19 mouse cellular contexts compared by ENCODE assay signal in the genomic region with DNA sequence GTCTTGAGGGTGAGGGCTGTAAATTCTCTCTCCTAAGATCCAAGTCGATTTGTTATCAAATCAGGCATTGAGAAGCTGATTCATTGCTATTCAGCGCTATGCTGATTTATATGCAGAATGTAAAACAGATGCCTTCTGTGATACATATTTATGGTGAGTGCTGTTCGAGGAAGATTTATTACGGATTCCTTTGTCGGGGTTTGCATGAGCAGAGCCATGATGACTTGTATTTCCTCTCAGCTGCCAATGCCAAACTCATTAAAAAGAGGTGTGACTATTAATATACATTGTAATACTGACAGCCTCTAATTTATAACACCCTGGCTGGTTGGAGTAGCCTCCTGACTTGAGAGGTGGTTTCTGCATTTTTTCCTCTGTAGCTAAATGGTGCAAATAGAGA. TPM values are rescaled to one million over a fixed set of nuclear protein-coding genes. Genes with fewer than 3 reads are reported as not detected.
A peak's percentile ranks its signal among the peaks of the same experiment; 100 is the strongest.
DNase-seq lines count a peak whose midpoint lies in the region; ATAC-seq lines count a peak whose summit lies in the region.
"Had no signal": no experiment of that assay in that cellular context is flagged by ENCODE, and none has a peak within 500 bp of the region (broad histone marks: within the 10 kb centered on the region; RNA-seq: fewer than 3 reads in every experiment).

No protein-coding gene starts in this region.

- H3K36me3 ChIP-seq in hindbrain, embryonic 14.5 days (replicated peaks; ENCODE audit: control insufficient read depth, insufficient read depth): no peaks in the 10 kb centered on the region
- no peaks in the 10 kb centered on the region for H3K36me3 ChIP-seq in hindbrain, embryonic 11.5 days (ENCODE audit: control insufficient read depth, insufficient read depth, low read length)
- no peaks in the 10 kb centered on the region for H3K36me3 ChIP-seq in lung, embryonic 15.5 days
- H3K36me3 ChIP-seq in forebrain, embryonic 14.5 days (ENCODE audit: control insufficient read depth, insufficient read depth, low read length): no peaks in the 10 kb centered on the region
- H3K36me3 ChIP-seq: limb, embryonic 13.5 days; liver, embryonic 15.5 days had no signal

- 34% methylated on average over 5 of the region's 5 CpGs for whole genome bisulfite sequencing in hindbrain, embryonic 14.5 days
- 54% methylated on average over 5 of the region's 5 CpGs for WGBS in hindbrain, embryonic 11.5 days
- 26% methylated on average over 5 of the region's 5 CpGs for WGBS in lung, embryonic 15.5 days
- 56% methylated on average over 5 of the region's 5 CpGs for WGBS in forebrain, embryonic 14.5 days

- H3K27me3 ChIP-seq in hindbrain, embryonic 14.5 days (ENCODE audit: control insufficient read depth, insufficient read depth, low read length): no peaks in the 10 kb centered on the region
- H3K27me3 ChIP-seq in hindbrain, embryonic 11.5 days (ENCODE audit: control insufficient read depth, insufficient read depth, low read length): no peaks in the 10 kb centered on the region
- no peaks in the 10 kb centered on the region for H3K27me3 ChIP-seq in lung, embryonic 15.5 days
- no peaks in the 10 kb centered on the region for H3K27me3 ChIP-seq in forebrain, embryonic 14.5 days (replicated peaks; ENCODE audit: control insufficient read depth, insufficient read depth, low read length)
- H3K27me3 ChIP-seq: liver, embryonic 15.5 days had no signal

- peak; percentile 60 for DNase-seq in hindbrain, embryonic 14.5 days (ENCODE audit: low spot score)
- no peak for DNase-seq in hindbrain, embryonic 11.5 days (ENCODE audit: low spot score)
- DNase-seq in lung, postnatal 10 days: no peak
- peak; percentile 78 for DNase-seq in forebrain, embryonic 14.5 days (ENCODE audit: low spot score)
- peak; percentile 54 for DNase-seq in mesoderm, embryonic 11.5 days (ENCODE audit: low read depth, low spot score)
- DNase-seq in adipocyte (ENCODE audit: low spot score): no peak
- DNase-seq: adrenal gland, postnatal 14 days; cerebellum, postnatal 14 days; gastrocnemius, postnatal 25 days; retina, postnatal 1 day; thymus, adult 2 months had no signal

- ATAC-seq in hindbrain, embryonic 14.5 days (ENCODE audit: low FRiP score): no peak; the same call in 1 of the 2 replicates
- no peak for ATAC-seq in hindbrain, embryonic 11.5 days (ENCODE audit: low FRiP score)
- ATAC-seq in lung, embryonic 15.5 days (ENCODE audit: borderline replicate concordance, extremely low read depth, low FRiP score, low TSS enrichment): no peak
- ATAC-seq in forebrain, embryonic 14.5 days: peak; percentile 87; the same call in 1 of the 2 replicates
- ATAC-seq: CD4-positive, CD25-positive, alpha-beta regulatory T cell, adult 4 months; intestine, postnatal 0 days had no signal

- H3K4me3 ChIP-seq in hindbrain, embryonic 14.5 days (replicated peaks; ENCODE audit: low read length): no peak overlapping the region
- no peak overlapping the region for H3K4me3 ChIP-seq in hindbrain, embryonic 11.5 days (ENCODE audit: low read depth, low read length)
- no peak overlapping the region for H3K4me3 ChIP-seq in lung, embryonic 15.5 days
- H3K4me3 ChIP-seq in forebrain, embryonic 14.5 days (ENCODE audit: low read depth, low read length): no peak overlapping the region
- H3K4me3 ChIP-seq: limb, embryonic 13.5 days; liver, embryonic 15.5 days had no signal

- H3K9me3 ChIP-seq in hindbrain, embryonic 14.5 days (ENCODE audit: control insufficient read depth, low read length): no peaks in the 10 kb centered on the region
- no peaks in the 10 kb centered on the region for H3K9me3 ChIP-seq in hindbrain, embryonic 11.5 days (ENCODE audit: control insufficient read depth, low read length)
- no peaks in the 10 kb centered on the region for H3K9me3 ChIP-seq in lung, embryonic 15.5 days
- H3K9me3 ChIP-seq in forebrain, embryonic 14.5 days (replicated peaks; ENCODE audit: control insufficient read depth, low read length): no peaks in the 10 kb centered on the region
- H3K9me3 ChIP-seq: limb, embryonic 13.5 days; liver, embryonic 15.5 days had no signal

- no peak overlapping the region for H3K27ac ChIP-seq in hindbrain, embryonic 14.5 days
- no peak overlapping the region for H3K27ac ChIP-seq in hindbrain, embryonic 11.5 days (ENCODE audit: low read depth, low read length)
- peak overlapping the region; percentile 18; the same call in 1 of the 2 replicates for H3K27ac ChIP-seq in lung, embryonic 15.5 days
- H3K27ac ChIP-seq in forebrain, embryonic 14.5 days (ENCODE audit: low read depth, low read length): no peak overlapping the region; the same call in 1 of the 2 replicates
- H3K27ac ChIP-seq: limb, embryonic 13.5 days; liver, embryonic 15.5 days; macrophage had no signal

- no peak overlapping the region for H3K9ac ChIP-seq in hindbrain, embryonic 14.5 days
- H3K9ac ChIP-seq in hindbrain, embryonic 11.5 days (ENCODE audit: low read depth, low read length): no peak overlapping the region
- H3K9ac ChIP-seq in lung, embryonic 15.5 days: no peak overlapping the region
- H3K9ac ChIP-seq in forebrain, embryonic 14.5 days (ENCODE audit: low read length): no peak overlapping the region
- H3K9ac ChIP-seq: limb, embryonic 13.5 days; liver, embryonic 15.5 days had no signal

- no peaks in the 10 kb centered on the region for H3K4me1 ChIP-seq in hindbrain, embryonic 14.5 days (replicated peaks; ENCODE audit: control insufficient read depth, insufficient read depth, low read length)
- H3K4me1 ChIP-seq in hindbrain, embryonic 11.5 days (replicated peaks; ENCODE audit: control insufficient read depth, insufficient read depth, low read length): no peaks in the 10 kb centered on the region
- peaks cover 25% of the 10 kb centered on the region for H3K4me1 ChIP-seq in lung, embryonic 15.5 days
- H3K4me1 ChIP-seq in forebrain, embryonic 14.5 days (ENCODE audit: control insufficient read depth, insufficient read depth, low read length): 0 out of 2 replicates have a peak, but pooled peaks cover 4% of the 10 kb centered on the region
- H3K4me1 ChIP-seq: liver, embryonic 15.5 days had no signal

- no peak overlapping the region for H3K4me2 ChIP-seq in hindbrain, embryonic 14.5 days (replicated peaks)
- no peak overlapping the region for H3K4me2 ChIP-seq in hindbrain, embryonic 11.5 days (replicated peaks; ENCODE audit: low read depth, low read length)
- H3K4me2 ChIP-seq in lung, embryonic 15.5 days: no peak overlapping the region
- no peak overlapping the region for H3K4me2 ChIP-seq in forebrain, embryonic 14.5 days (ENCODE audit: low read length)
- H3K4me2 ChIP-seq: heart, embryonic 11.5 days; limb, embryonic 13.5 days; liver, embryonic 15.5 days had no signal

RNA-seq across cellular contexts. Expression of a gene that starts 22.8 kb away (rescaled TPM):
- polyA plus RNA-seq in hindbrain, embryonic 14.5 days (2014; fragmentation: Nextera tagmentation; extraction: Ambion mirVana): not detected in 2 replicates
- polyA plus RNA-seq in hindbrain, embryonic 11.5 days (2014; fragmentation: Nextera tagmentation; extraction: Ambion mirVana): not detected in 2 replicates
- not detected in 2 replicates for polyA plus RNA-seq in lung, embryonic 15.5 days (2015; fragmentation: Nextera tagmentation; extraction: Ambion mirVana)
- not detected in 2 replicates for polyA plus RNA-seq in forebrain, embryonic 14.5 days (2014; fragmentation: Nextera tagmentation; extraction: Ambion mirVana)
- polyA plus RNA-seq: CD4-positive, CD25-positive, alpha-beta regulatory T cell, adult 4 months; embryonic facial prominence, embryonic 11.5 days; heart, embryonic 11.5 days; intestine, postnatal 0 days; limb, embryonic 13.5 days; liver, embryonic 15.5 days; macrophage; thymus, adult 2 months had no signal

Comparison
In these comparisons a context has a peak if more than half of its experiments do, and no peak if none do; other contexts are left out.
1. DNase-seq: peak in hindbrain, embryonic 14.5 days (single experiment), forebrain, embryonic 14.5 days (single experiment) and mesoderm, embryonic 11.5 days (single experiment); none in hindbrain, embryonic 11.5 days (single experiment), lung, postnatal 10 days (single experiment) and adipocyte (single experiment).